Mouse (Mus musculus): ENCODE data around the gene Gnat2. TPM values are rescaled to one million over a fixed set of nuclear protein-coding genes. Genes with fewer than 3 reads are reported as not detected.
A peak's percentile ranks its signal among the peaks of the same experiment; 100 is the strongest.

The Gnat2 gene
- total and polyA plus RNA-seq, 3 experiments: 11.2 to 17.5 (median 13.3) TPM

DNA sequence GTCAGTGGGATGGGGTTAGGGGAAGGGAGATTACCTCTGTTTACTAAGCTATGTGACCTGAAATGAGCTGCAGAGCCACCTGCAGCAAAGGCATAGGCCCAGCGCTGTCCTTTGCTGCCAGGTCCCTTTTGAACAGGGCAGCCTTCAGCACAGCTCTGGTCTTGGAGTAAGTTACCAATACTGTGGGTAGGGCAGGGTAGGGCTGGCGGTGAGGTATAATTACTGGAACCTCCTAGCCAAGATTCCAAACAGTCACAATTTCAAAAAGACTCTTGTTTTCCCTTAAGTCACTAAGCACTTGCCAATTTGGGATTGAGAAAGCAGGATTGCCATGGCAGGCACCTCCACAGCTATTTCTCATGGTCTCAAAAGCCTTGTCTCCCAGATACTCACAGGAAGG lies 2.0 kb upstream of the Gnat2 start:
- in situ Hi-C loops (cut with MboI; ENCODE audit: low pct_ligation_motif_present, low pct_unique_long_range_greater_than_20kb, low sequenced_read_pairs): no loop called here
- dilution Hi-C loops (cut with MboI; ENCODE audit: extremely low pct_ligation_motif_present, extremely low pct_unique_long_range_greater_than_20kb, low sequenced_read_pairs): no loop called here

GRCm38 (mm10) chr3:108092030-108092429 lies 559 bp upstream of the Gnat2 start:
- no peak for TF ChIP-seq RCOR1 (conservative IDR thresholded peaks at IDR 0.05; ENCODE audit: low read depth, low read length)
- TF ChIP-seq ZNF384 (IDR thresholded peaks at IDR 0.05; ENCODE audit: low read depth, low read length): no peak
- TF ChIP-seq CTCF (conservative IDR thresholded peaks at IDR 0.05 in 1 of 2, IDR thresholded peaks at IDR 0.05 in 1 of 2; ENCODE audit: low read depth in 2 of 2, low read length in 2 of 2): no peak
- TF ChIP-seq EP300 (IDR thresholded peaks at IDR 0.05; ENCODE audit: low read length): no peak
- no peak for TF ChIP-seq GABPA (IDR thresholded peaks at IDR 0.05; ENCODE audit: insufficient replicate concordance, low read depth, low read length)
- 0 out of 2 replicates have a peak, but pooled peaks have one; percentile 15 for TF ChIP-seq ZKSCAN1 (IDR thresholded peaks at IDR 0.05; ENCODE audit: borderline replicate concordance, low read depth, low read length)
- in situ Hi-C loops (cut with MboI; ENCODE audit: low pct_ligation_motif_present, low pct_unique_long_range_greater_than_20kb, low sequenced_read_pairs): no loop called here

More for the DNA sequence above, 2.0 kb upstream of the Gnat2 start:
- no peak for TF ChIP-seq MEF2A (IDR thresholded peaks at IDR 0.05; ENCODE audit: borderline replicate concordance, low read depth, low read length)
- TF ChIP-seq MXI1 (IDR thresholded peaks at IDR 0.05; ENCODE audit: low read depth, low read length): no peak
- no peak for TF ChIP-seq MAZ (IDR thresholded peaks at IDR 0.05; ENCODE audit: low read depth, low read length)
- TF ChIP-seq HCFC1 (IDR thresholded peaks at IDR 0.05; ENCODE audit: low read depth, low read length): no peak
- TF ChIP-seq TCF12 (IDR thresholded peaks at IDR 0.05; ENCODE audit: low read depth, low read length): no peak
- no peak for TF ChIP-seq KAT2A (IDR thresholded peaks at IDR 0.05; ENCODE audit: insufficient replicate concordance, low read length)
- no peak for TF ChIP-seq POLR2AphosphoS2 (IDR thresholded peaks at IDR 0.05; ENCODE audit: low read depth, low read length)
- no peak for TF ChIP-seq JUND (conservative IDR thresholded peaks at IDR 0.05; ENCODE audit: low read depth, low read length)
- no peak for TF ChIP-seq SIN3A (IDR thresholded peaks at IDR 0.05; ENCODE audit: low read length)
- TF ChIP-seq NELFE (IDR thresholded peaks at IDR 0.05; ENCODE audit: low read depth, low read length): no peak
- no peak for TF ChIP-seq ETS1 (conservative IDR thresholded peaks at IDR 0.05; ENCODE audit: low read depth, low read length)
- TF ChIP-seq CTCF (conservative IDR thresholded peaks at IDR 0.05 in 1 of 2, IDR thresholded peaks at IDR 0.05 in 1 of 2; ENCODE audit: low read depth in 2 of 2, low read length in 2 of 2): no peak
- Histone ChIP-seq H3K36me3 (replicated peaks in 1 of 2; ENCODE audit: control insufficient read depth in 1 of 2, insufficient read depth in 1 of 2, low read length in 1 of 2) (peaks cover 0 to 19% of the 10 kb centered on the region in 2 experiments), H3K79me2 (replicated peaks; ENCODE audit: control insufficient read depth, extremely low read depth, insufficient read depth, poor library complexity, severe bottlenecking) (peaks cover 7% of the 10 kb centered on the region), H3K27ac (ENCODE audit: insufficient read depth, low read depth) (no peak overlapping the region), H3K4me2 (ENCODE audit: insufficient read depth, low read depth, poor library complexity, severe bottlenecking) (no peak overlapping the region), H3K27me3 (replicated peaks) (no peaks in the 10 kb centered on the region), H3K4me3 (replicated peaks in 1 of 3; ENCODE audit: low read depth in 2 of 3, low read length in 2 of 3, poor library complexity in 1 of 3) (no peak overlapping the region), H3K4me1 (ENCODE audit: control insufficient read depth in 1 of 2, insufficient read depth in 2 of 2) (peaks cover 4 to 45% of the 10 kb centered on the region in 2 experiments), H3K9me3 (replicated peaks; ENCODE audit: low read length) (no peaks in the 10 kb centered on the region), H3K9ac (ENCODE audit: insufficient read depth, low read depth) (no peak overlapping the region)
- DNase-seq (ENCODE audit: extremely low read depth): no peak

More at GRCm38 (mm10) chr3:108092030-108092429, 559 bp upstream of the Gnat2 start:
- no peak overlapping the region for H3K9ac ChIP-seq (ENCODE audit: insufficient read depth, low read depth)
- H3K4me1 ChIP-seq (ENCODE audit: control insufficient read depth in 1 of 2, insufficient read depth in 2 of 2): peaks cover 4 to 54% of the 10 kb centered on the region in 2 experiments
- H3K4me2 ChIP-seq (ENCODE audit: insufficient read depth, low read depth, poor library complexity, severe bottlenecking): no peak overlapping the region
- no peak overlapping the region for H3K4me3 ChIP-seq (replicated peaks in 1 of 3; ENCODE audit: low read depth in 2 of 3, low read length in 2 of 3, poor library complexity in 1 of 3)
- H3K36me3 ChIP-seq (replicated peaks in 1 of 2; ENCODE audit: control insufficient read depth in 1 of 2, insufficient read depth in 1 of 2, low read length in 1 of 2): peaks cover 0 to 27% of the 10 kb centered on the region in 2 experiments
- no peaks in the 10 kb centered on the region for H3K9me3 ChIP-seq (replicated peaks; ENCODE audit: low read length)
- dilution Hi-C loops (cut with MboI; ENCODE audit: extremely low pct_ligation_motif_present, extremely low pct_unique_long_range_greater_than_20kb, low sequenced_read_pairs): no loop called here
- no peak overlapping the region for H3K27ac ChIP-seq (ENCODE audit: insufficient read depth, low read depth)
- no peaks in the 10 kb centered on the region for H3K79me2 ChIP-seq (replicated peaks; ENCODE audit: control insufficient read depth, extremely low read depth, insufficient read depth, poor library complexity, severe bottlenecking)
- no peaks in the 10 kb centered on the region for H3K27me3 ChIP-seq (replicated peaks)
- no peak for DNase-seq (ENCODE audit: extremely low read depth)

Measured in CH12.LX (cell line).